ENCODE assay signal across 10 mouse cellular contexts in genomic region chr19:17364741-17365140, GRCm38 (mm10). TPM values are rescaled to one million over a fixed set of nuclear protein-coding genes. Genes with fewer than 3 reads are reported as not detected.
A peak's percentile ranks its signal among the peaks of the same experiment; 100 is the strongest.
DNase-seq lines count a peak whose midpoint lies in the region; ATAC-seq lines count a peak whose summit lies in the region.
"Had no signal": no experiment of that assay in that cellular context is flagged by ENCODE, and none has a peak within 500 bp of the region (broad histone marks: within the 10 kb centered on the region; RNA-seq: fewer than 3 reads in every experiment).

No protein-coding gene starts in this region.

- no peaks in the 10 kb centered on the region for H3K9me3 ChIP-seq in hindbrain, embryonic 16.5 days (ENCODE audit: control insufficient read depth, low read length)
- H3K9me3 ChIP-seq: embryonic facial prominence, embryonic 13.5 days; neural tube, embryonic 12.5 days had no signal

- peak; percentile 55 for DNase-seq in kidney, postnatal 10 days
- DNase-seq in kidney, adult 11 months, result no peak
- peak; percentile 48 to 54 for DNase-seq in B cell, adult 2 months
- peak; percentile 52 for DNase-seq in R1 (ENCODE audit: low read depth, low spot score)
- DNase-seq in left cerebral cortex, postnatal 14 days (ENCODE audit: low spot score in 2 of 2), result peak; percentile 56 to 64
- DNase-seq in spleen, postnatal 36 days (ENCODE audit: low spot score in 2 of 2), result peak; percentile 24 to 50

- no peaks in the 10 kb centered on the region for H3K27me3 ChIP-seq in hindbrain, embryonic 16.5 days (replicated peaks; ENCODE audit: control insufficient read depth, insufficient read depth, low read length)
- H3K27me3 ChIP-seq: embryonic facial prominence, embryonic 13.5 days; neural tube, embryonic 12.5 days had no signal

- no peak overlapping the region for H3K27ac ChIP-seq in hindbrain, embryonic 16.5 days (ENCODE audit: low read depth, low read length)
- H3K27ac ChIP-seq: embryonic facial prominence, embryonic 13.5 days; neural tube, embryonic 12.5 days had no signal

- 33% methylated on average over 3 of the region's 3 CpGs for WGBS in hindbrain, embryonic 16.5 days

- H3K9ac ChIP-seq in hindbrain, embryonic 16.5 days (ENCODE audit: low read depth, low read length), result no peak overlapping the region
- H3K9ac ChIP-seq: embryonic facial prominence, embryonic 13.5 days; neural tube, embryonic 12.5 days had no signal

- intact Hi-C loops in left cerebral cortex, postnatal 14 days (cut with DNase I), result loop anchor here (2.0 kb wide), 1 partner anchor 242 kb away; no protein-coding TSS in a partner anchor

- no peaks in the 10 kb centered on the region for H3K36me3 ChIP-seq in hindbrain, embryonic 16.5 days (ENCODE audit: control insufficient read depth, insufficient read depth, low read length)
- H3K36me3 ChIP-seq: embryonic facial prominence, embryonic 13.5 days; neural tube, embryonic 12.5 days had no signal

- no peak overlapping the region for H3K4me2 ChIP-seq in hindbrain, embryonic 16.5 days (ENCODE audit: low read length)
- H3K4me2 ChIP-seq: embryonic facial prominence, embryonic 13.5 days; neural tube, embryonic 12.5 days had no signal

- ATAC-seq in common myeloid progenitor, adult 5-6 weeks (replicated peaks; ENCODE audit: low read depth, poor library complexity, severe bottlenecking), result peak; percentile 59
- no peak for ATAC-seq in hindbrain, embryonic 16.5 days

- no peak overlapping the region for H3K4me3 ChIP-seq in hindbrain, embryonic 16.5 days (ENCODE audit: low read length)
- H3K4me3 ChIP-seq: embryonic facial prominence, embryonic 13.5 days; neural tube, embryonic 12.5 days had no signal

- no peaks in the 10 kb centered on the region for H3K4me1 ChIP-seq in hindbrain, embryonic 16.5 days (ENCODE audit: control insufficient read depth, insufficient read depth, low read depth, low read length)
- H3K4me1 ChIP-seq: neural tube, embryonic 12.5 days had no signal

RNA-seq across cellular contexts. Expression of gene Gcnt1, which starts 7.9 kb away (rescaled TPM):
- 23.8 and 26.2 TPM in 2 replicates for total RNA-seq in common myeloid progenitor, adult 5-6 weeks (2017)
- total RNA-seq in left cerebral cortex, postnatal 14 days (2021), result 1 to 10 TPM; 2.0 to 2.2 TPM
- polyA plus RNA-seq in hindbrain, embryonic 16.5 days (2015; fragmentation: Nextera tagmentation; extraction: Ambion mirVana), result 0.71 and 0.96 TPM in 2 replicates

RNA-seq across cellular contexts. Expression of gene Rfk, which starts 29.1 kb away (rescaled TPM):
- 29.3 and 30.9 TPM in 2 replicates for total RNA-seq in common myeloid progenitor, adult 5-6 weeks (2017)
- total RNA-seq in left cerebral cortex, postnatal 14 days (2021), result 10 to 100 TPM; 51.9 to 58.0 TPM
- polyA plus RNA-seq in hindbrain, embryonic 16.5 days (2015; fragmentation: Nextera tagmentation; extraction: Ambion mirVana), result 84.5 and 88.6 TPM in 2 replicates
